Mouse (Mus musculus): ENCODE results near the gene Ttc23. TPM values are rescaled to one million over a fixed set of nuclear protein-coding genes. Genes with fewer than 3 reads are reported as not detected.
A peak's percentile ranks its signal among the peaks of the same experiment; 100 is the strongest.

Ttc23 gene
- polyA plus RNA-seq, 1 experiment from 2014 or later, result 34.1 TPM

DNA sequence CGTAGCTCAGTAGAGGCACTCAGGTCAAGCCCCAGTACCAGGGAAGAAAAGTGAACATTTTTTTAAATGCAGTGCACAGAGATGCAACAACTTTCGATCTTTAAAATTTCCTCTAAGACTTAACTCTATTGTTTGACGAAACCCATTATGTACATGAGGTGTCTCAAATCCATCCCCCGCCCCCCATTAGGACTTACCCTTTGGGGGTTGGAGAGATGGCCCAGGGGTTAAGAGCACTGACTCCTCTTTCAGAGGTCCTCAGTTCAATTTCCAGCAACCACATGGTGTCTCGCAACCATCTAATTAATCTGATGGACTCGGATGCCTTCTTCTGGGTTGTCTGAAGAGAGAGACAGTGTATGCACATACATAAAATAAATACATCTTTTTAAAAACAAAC lies 1.1 kb upstream of the Ttc23 start:
- Histone ChIP-seq H3K4me2 (peak overlapping the region; percentile 81), H3K27me3 (no peaks in the 10 kb centered on the region), H3K9ac (0 out of 2 replicates have a peak overlapping the region, but pooled peaks have one; percentile 78), H3K4me3 (peak overlapping the region; percentile 73), H3K36me3 (no peaks in the 10 kb centered on the region), H3K27ac (peak overlapping the region; percentile 94), H3K4me1 (peaks cover 23% of the 10 kb centered on the region), H3K9me3 (no peaks in the 10 kb centered on the region)
- 7% methylated on average over 6 of the region's 6 CpGs for WGBS
- ATAC-seq (ENCODE audit: insufficient number of reproducible peaks, low FRiP score, low TSS enrichment, low read depth), result no peak

DNA sequence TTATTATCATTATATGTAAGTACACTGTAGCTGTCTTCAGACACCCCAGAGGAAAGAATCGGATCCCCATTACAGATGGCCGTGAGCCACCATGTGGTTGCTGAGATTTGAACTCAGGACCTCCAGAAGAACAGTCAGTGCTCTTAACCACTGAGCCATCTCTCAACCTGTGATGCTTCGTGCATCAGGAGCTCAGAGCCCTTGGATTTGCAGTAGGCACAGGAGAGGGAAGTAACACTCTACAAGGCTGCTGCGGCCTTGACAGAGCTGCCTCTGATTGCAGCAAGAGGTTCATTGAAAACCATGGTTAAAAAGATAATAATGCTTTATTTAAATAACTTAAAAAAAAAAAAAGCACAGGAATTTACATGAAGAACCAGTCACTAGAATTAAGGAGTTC lies 1.2 kb downstream of the Ttc23 start:
- no peak for ATAC-seq (ENCODE audit: insufficient number of reproducible peaks, low FRiP score, low TSS enrichment, low read depth)
- 51% methylated on average over 4 of the region's 4 CpGs for WGBS
- Histone ChIP-seq H3K4me3 (peak overlapping the region; percentile 56), H3K9me3 (no peaks in the 10 kb centered on the region), H3K4me2 (peak overlapping the region; percentile 47), H3K9ac (no peak overlapping the region), H3K27me3 (no peaks in the 10 kb centered on the region), H3K4me1 (peaks cover 29% of the 10 kb centered on the region), H3K27ac (no peak overlapping the region), H3K36me3 (no peaks in the 10 kb centered on the region)

DNA sequence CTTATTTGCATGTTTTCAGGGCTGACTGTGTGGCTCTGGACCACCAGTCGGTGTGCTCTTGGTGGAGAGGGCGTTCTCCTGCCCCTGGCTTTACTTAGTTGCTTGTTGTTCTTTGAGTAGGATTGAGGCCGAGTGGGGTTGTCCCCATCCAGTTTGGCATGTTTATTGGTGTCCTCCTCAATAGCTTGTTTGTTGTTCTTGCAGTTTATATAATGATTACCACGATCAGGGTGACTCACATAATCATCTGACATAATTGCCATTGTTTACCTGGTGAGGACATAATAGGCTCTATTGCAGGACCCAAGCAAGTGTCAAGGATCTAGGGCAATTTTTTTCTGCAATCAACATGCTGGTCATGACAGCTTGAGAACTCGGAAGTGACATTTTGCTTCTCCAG lies 5.0 kb downstream of the Ttc23 start:
- no peak overlapping the region for H3K27ac ChIP-seq
- H3K4me2 ChIP-seq, result no peak overlapping the region
- WGBS, result 59% methylated on average over 5 of the region's 5 CpGs
- no peak overlapping the region for H3K4me3 ChIP-seq
- no peaks in the 10 kb centered on the region for H3K9me3 ChIP-seq
- no peaks in the 10 kb centered on the region; the same call in 1 of the 2 replicates for H3K36me3 ChIP-seq
- no peak overlapping the region for H3K9ac ChIP-seq
- no peaks in the 10 kb centered on the region for H3K27me3 ChIP-seq
- no peak for ATAC-seq (ENCODE audit: insufficient number of reproducible peaks, low FRiP score, low TSS enrichment, low read depth)
- peaks cover 33% of the 10 kb centered on the region for H3K4me1 ChIP-seq

DNA sequence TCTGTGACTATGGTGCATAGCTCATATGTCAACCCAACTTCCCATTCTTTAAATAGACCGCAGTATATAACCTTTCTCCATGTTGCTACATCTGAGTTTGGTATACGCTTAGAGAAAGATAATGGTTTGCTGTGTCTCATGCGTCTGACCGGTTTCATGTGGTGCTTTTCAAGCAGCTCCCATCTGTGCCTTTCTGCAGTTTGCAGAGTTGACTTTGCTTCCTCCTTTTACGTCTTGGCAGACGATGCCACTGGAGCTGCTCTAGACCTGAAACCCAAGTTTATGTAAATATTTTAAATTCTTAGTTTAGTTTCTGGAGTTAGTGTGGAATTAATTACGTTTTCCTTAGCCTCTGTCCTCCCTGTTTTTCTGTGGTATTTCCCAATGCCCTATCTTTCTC lies 7.5 kb downstream of the Ttc23 start:
- Histone ChIP-seq H3K27ac (peak overlapping the region; percentile 17; the same call in 1 of the 2 replicates), H3K9ac (no peak overlapping the region), H3K27me3 (no peaks in the 10 kb centered on the region), H3K4me2 (no peak overlapping the region), H3K36me3 (no peaks in the 10 kb centered on the region; the same call in 1 of the 2 replicates), H3K4me1 (peaks cover 33% of the 10 kb centered on the region), H3K4me3 (no peak overlapping the region), H3K9me3 (no peaks in the 10 kb centered on the region)
- WGBS, result 47% methylated on average over 7 of the region's 7 CpGs
- ATAC-seq (ENCODE audit: insufficient number of reproducible peaks, low FRiP score, low TSS enrichment, low read depth), result no peak

DNA sequence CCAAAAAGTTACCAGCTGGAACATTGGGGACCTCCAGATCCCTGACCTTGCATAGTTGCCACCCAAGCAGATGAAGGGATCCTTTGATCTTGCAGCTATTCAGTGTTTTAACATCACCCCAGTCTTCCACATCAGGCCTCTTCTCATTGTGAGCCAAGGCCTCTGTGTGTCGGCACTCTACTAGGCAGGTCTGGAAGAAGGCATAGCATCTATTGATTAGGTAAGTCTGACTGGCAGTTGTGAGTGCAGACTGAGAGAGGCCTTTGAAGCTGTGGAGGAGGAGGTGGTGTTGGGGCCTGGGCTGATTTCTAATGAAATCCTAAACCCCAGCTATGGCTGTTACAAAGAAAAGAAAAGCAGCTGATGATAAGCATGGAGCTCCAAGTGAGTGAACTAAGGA lies 8.0 kb downstream of the Ttc23 start:
- no peaks in the 10 kb centered on the region for H3K27me3 ChIP-seq
- no peak overlapping the region for H3K4me2 ChIP-seq
- H3K36me3 ChIP-seq, result no peaks in the 10 kb centered on the region; the same call in 1 of the 2 replicates
- H3K9ac ChIP-seq, result no peak overlapping the region
- peak overlapping the region; percentile 17; the same call in 1 of the 2 replicates for H3K27ac ChIP-seq
- H3K4me3 ChIP-seq, result no peak overlapping the region
- H3K9me3 ChIP-seq, result no peaks in the 10 kb centered on the region
- H3K4me1 ChIP-seq, result peaks cover 29% of the 10 kb centered on the region
- no peak for ATAC-seq (ENCODE audit: insufficient number of reproducible peaks, low FRiP score, low TSS enrichment, low read depth)
- 12% methylated on average over 1 of the region's 1 CpGs for WGBS

DNA sequence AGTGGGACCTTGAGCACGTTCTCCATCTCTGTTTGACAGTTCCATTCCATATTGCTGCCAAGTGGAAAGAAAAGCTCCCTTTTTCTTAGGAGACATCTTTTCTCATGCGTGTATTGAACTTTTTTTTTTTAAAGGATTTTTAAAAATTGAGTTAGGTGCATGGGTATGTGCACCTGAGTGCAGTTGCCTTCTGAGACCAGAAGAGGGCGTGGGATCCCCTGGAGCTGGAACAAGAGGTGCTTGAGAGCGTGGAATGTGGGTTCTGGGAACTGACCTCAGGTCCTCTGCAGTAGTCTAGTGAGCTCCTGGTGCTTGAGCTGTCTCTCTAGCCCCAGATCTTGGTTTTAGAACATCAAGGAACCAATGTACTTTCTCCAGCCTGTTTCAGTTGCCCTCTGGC lies 10.9 kb downstream of the Ttc23 start:
- H3K4me2 ChIP-seq, result no peak overlapping the region
- H3K4me3 ChIP-seq, result no peak overlapping the region
- H3K36me3 ChIP-seq, result peaks cover 9% of the 10 kb centered on the region
- peak overlapping the region; percentile 39; the same call in 1 of the 2 replicates for H3K27ac ChIP-seq
- H3K4me1 ChIP-seq, result peaks cover 22% of the 10 kb centered on the region
- no peaks in the 10 kb centered on the region for H3K9me3 ChIP-seq
- H3K9ac ChIP-seq, result no peak overlapping the region
- no peak for ATAC-seq (ENCODE audit: insufficient number of reproducible peaks, low FRiP score, low TSS enrichment, low read depth)
- H3K27me3 ChIP-seq, result no peaks in the 10 kb centered on the region
- WGBS, result 82% methylated on average over 4 of the region's 4 CpGs

DNA sequence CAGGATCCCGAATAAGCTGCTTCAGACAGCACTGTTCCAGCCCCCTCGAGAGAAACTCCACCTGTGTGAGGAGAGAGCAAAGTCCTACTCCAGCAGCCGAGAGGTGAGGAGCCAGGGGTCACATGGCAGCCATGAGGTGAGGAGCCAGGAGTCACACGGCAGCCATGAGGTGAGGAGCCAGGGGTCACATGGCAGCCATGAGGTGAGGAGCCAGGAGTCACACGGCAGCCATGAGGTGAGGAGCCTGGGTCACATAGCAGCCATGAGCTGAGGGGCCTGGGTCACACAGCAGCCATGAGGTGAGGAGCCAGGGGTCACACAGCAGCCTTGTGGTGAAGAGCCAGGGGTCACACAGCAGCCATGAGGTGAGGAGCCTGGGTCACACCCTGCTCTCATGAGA lies 15.2 kb downstream of the Ttc23 start:
- Histone ChIP-seq H3K4me1 (peaks cover 5% of the 10 kb centered on the region; the same call in 1 of the 2 replicates), H3K36me3 (peaks cover 37% of the 10 kb centered on the region), H3K9me3 (no peaks in the 10 kb centered on the region), H3K27ac (no peak overlapping the region), H3K4me2 (no peak overlapping the region), H3K4me3 (no peak overlapping the region), H3K9ac (no peak overlapping the region), H3K27me3 (no peaks in the 10 kb centered on the region)
- ATAC-seq (ENCODE audit: insufficient number of reproducible peaks, low FRiP score, low TSS enrichment, low read depth), result peak; percentile 55; the same call in 1 of the 2 replicates
- 75% methylated on average over 5 of the region's 5 CpGs for WGBS

DNA sequence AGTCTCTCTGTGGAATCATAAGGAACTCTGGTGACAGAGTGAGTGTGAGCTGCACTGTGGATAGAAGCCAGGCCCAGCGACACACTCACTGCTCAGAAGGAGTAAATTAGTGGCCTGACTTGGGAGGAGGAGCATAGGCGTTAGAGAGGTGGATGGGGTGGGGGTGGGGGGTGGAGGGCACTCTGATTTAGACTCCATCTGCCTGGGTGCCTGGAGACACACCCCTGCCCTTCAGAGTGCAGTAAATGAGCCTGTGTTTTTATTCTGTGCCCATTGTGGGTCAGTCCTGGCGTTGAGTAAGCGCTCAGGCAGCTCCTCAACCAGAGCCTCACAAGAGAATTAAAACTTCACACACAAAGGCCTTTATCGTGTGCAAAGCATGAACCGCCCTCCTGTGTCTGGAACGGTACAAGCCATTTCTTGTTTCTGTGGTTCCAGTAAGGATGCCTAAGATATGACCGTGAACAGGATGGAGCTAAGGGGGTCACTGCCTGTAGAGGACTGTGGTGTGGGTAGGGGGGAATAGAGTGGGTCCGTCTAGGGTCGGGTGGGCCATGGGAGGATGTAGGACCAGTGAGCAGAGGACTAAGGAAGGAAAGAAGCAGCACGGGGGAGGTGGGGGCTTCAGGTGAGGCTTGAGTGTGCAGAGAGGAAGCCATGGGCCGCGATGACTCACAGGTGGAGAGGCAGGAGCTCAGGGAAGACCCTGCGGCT lies 16.9 kb downstream of the Ttc23 start:
- peaks cover 53% of the 10 kb centered on the region for H3K36me3 ChIP-seq
- no peaks in the 10 kb centered on the region for H3K9me3 ChIP-seq
- no peaks in the 10 kb centered on the region for H3K27me3 ChIP-seq
- H3K4me2 ChIP-seq, result no peak overlapping the region
- no peaks in the 10 kb centered on the region for H3K4me1 ChIP-seq
- no peak for ATAC-seq (ENCODE audit: insufficient number of reproducible peaks, low FRiP score, low TSS enrichment, low read depth)
- 76% methylated on average over 14 of the region's 14 CpGs for WGBS
- no peak overlapping the region for H3K9ac ChIP-seq
- no peak overlapping the region for H3K27ac ChIP-seq
- no peak overlapping the region for H3K4me3 ChIP-seq

DNA sequence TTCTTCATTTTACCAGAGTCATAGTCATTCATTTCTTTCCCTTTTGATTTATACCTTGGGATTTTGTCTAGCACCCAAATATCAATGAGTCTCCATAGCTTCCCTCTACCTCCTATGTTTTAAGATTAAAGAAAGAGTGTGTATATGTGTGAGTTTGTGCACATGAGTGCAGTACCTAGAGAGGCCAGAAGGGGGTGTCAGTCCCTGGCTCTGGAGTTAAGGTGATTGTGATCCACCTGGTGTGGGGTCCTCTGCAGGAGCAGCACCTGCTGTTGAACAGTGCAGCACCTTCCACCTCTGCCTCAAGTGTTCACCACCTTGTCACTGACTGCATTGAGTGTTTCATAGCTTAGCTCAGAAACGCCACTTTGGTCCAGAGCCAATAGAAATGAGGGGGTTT lies 23.8 kb downstream of the Ttc23 start:
- peaks cover 59% of the 10 kb centered on the region for H3K36me3 ChIP-seq
- ATAC-seq (ENCODE audit: insufficient number of reproducible peaks, low FRiP score, low TSS enrichment, low read depth), result no peak; the same call in 1 of the 2 replicates
- H3K4me1 ChIP-seq, result 0 out of 2 replicates have a peak, but pooled peaks cover 3% of the 10 kb centered on the region
- no peak overlapping the region for H3K27ac ChIP-seq
- H3K4me3 ChIP-seq, result no peak overlapping the region
- no peak overlapping the region for H3K9ac ChIP-seq
- no peaks in the 10 kb centered on the region for H3K9me3 ChIP-seq
- H3K27me3 ChIP-seq, result no peaks in the 10 kb centered on the region
- WGBS, result 78% methylated on average over 1 of the region's 1 CpGs
- no peak overlapping the region for H3K4me2 ChIP-seq

DNA sequence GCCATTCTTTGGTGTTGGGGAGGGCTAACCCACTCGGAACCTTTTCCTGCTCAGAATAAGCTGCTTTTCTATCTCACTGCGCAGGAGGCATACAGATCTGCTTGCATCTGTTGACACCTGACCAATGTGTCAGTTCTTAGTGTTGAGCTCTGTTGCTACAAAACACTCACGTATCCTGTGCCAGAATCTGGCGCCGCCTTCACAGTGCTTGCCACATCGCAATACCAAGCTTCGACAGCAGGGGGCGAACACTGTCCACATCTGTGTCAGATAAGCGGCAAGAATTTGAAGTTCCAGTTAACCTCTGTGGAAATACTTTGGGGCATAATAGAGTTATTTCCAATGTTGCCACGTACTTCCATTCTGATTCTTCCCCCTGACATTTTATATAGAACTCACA lies 25.4 kb downstream of the Ttc23 start:
- peaks cover 45% of the 10 kb centered on the region for H3K36me3 ChIP-seq
- no peaks in the 10 kb centered on the region for H3K27me3 ChIP-seq
- H3K4me1 ChIP-seq, result 0 out of 2 replicates have a peak, but pooled peaks cover 3% of the 10 kb centered on the region
- H3K4me2 ChIP-seq, result no peak overlapping the region
- no peak overlapping the region for H3K27ac ChIP-seq
- H3K9me3 ChIP-seq, result no peaks in the 10 kb centered on the region
- H3K9ac ChIP-seq, result no peak overlapping the region
- no peak for ATAC-seq (ENCODE audit: insufficient number of reproducible peaks, low FRiP score, low TSS enrichment, low read depth)
- H3K4me3 ChIP-seq, result no peak overlapping the region
- WGBS, result 9% methylated on average over 10 of the region's 10 CpGs

DNA sequence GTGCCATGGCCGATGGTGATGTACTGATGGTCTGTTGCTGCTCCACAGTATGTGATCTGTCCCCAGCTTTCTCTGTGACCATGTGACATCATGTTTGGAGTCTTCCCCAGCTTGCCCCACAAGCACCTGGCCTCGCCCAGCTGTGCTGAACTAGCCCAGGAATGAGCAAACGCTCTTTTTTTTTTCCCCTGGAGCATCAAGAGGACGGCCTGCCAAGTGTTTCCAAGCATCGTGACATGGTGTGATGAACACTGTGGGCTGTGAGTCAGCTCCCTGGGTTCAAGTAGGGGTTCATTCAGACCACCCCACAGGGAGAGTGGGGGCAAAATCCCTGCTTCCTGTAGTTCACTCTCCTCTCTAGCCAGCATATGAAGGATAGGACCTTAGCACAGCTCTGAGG lies 26.4 kb downstream of the Ttc23 start:
- Histone ChIP-seq H3K36me3 (peaks cover 35% of the 10 kb centered on the region), H3K9ac (no peak overlapping the region), H3K27me3 (no peaks in the 10 kb centered on the region), H3K4me2 (no peak overlapping the region), H3K27ac (no peak overlapping the region), H3K9me3 (no peaks in the 10 kb centered on the region), H3K4me1 (0 out of 2 replicates have a peak, but pooled peaks cover 3% of the 10 kb centered on the region), H3K4me3 (no peak overlapping the region)
- 81% methylated on average over 5 of the region's 5 CpGs for WGBS
- ATAC-seq (ENCODE audit: insufficient number of reproducible peaks, low FRiP score, low TSS enrichment, low read depth), result no peak

DNA sequence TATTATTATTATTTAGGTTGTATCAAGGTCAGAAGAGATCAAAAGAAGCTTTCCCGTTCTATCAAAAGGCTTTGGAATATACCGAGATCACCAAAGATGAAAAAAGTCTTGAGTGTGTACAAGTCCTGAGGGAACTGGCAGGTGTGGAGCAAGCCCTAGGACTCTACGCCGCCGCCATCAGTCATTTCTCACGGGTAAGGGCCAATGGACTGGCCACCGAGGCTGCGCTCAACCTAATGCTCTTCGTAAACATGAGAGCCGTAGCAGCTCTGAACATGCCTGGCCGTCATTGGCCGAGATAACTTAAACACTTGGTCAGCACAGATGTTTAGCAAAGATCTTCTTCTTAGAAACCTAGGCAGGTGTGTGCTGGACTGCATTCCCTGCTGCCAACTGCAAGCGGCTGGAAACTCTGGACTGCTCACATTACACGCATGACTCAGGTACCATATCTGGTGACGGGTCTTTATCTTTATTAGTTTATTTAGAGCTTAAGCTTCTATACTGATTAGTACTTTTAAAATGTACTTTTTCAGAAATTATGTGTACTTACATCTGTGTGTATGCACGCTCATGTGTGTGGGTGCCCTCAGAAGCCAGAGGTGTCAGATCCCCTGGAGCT lies 31.8 kb downstream of the Ttc23 start:
- H3K9me3 ChIP-seq, result no peaks in the 10 kb centered on the region
- H3K36me3 ChIP-seq, result peaks cover 38% of the 10 kb centered on the region
- H3K27ac ChIP-seq, result no peak overlapping the region
- no peaks in the 10 kb centered on the region for H3K27me3 ChIP-seq
- no peak overlapping the region for H3K9ac ChIP-seq
- no peak overlapping the region for H3K4me2 ChIP-seq
- H3K4me3 ChIP-seq, result no peak overlapping the region
- 90% methylated on average over 16 of the region's 16 CpGs for WGBS
- H3K4me1 ChIP-seq, result no peaks in the 10 kb centered on the region
- ATAC-seq (ENCODE audit: insufficient number of reproducible peaks, low FRiP score, low TSS enrichment, low read depth), result no peak
